Mouse (Mus musculus) midbrain, embryonic 12.5 days (tissue): ENCODE measurements at regions not wholly inside any gene's neighbourhood (a gene's known extent, or its start where the extent isn't known, plus 50 kb on each side); places are given as distances from the start of the nearest gene placed in this dataset.
A peak's percentile ranks its signal among the peaks of the same experiment; 100 is the strongest.

Experiments
- ATAC-seq: fragments of 200-750 bp; cut with Nextera tagmentation; 2 replicates; pipeline ENCODE4 v1.8.0; 2017; ENCODE audit warnings: low read depth, moderate TSS enrichment, moderate library complexity; ENCODE audit not compliant: low FRiP score
- H3K27ac ChIP-seq: fragments of 300-500 bp; sonication (generic); replicated peaks from 2 replicates; pipeline ENCODE4 v1.5.1; 2016; ENCODE audit warnings: mild to moderate bottlenecking
- H3K27me3 ChIP-seq: fragments of 300-500 bp; sonication (generic); 2 replicates; pipeline ENCODE4 v1.6.1; 2016; ENCODE audit warnings: mild to moderate bottlenecking
- H3K36me3 ChIP-seq: fragments of 300-500 bp; sonication (generic); 2 replicates; pipeline ENCODE4 v1.6.1; 2016
- H3K4me1 ChIP-seq: fragments of 300-500 bp; sonication (generic); 2 replicates; pipeline ENCODE4 v1.6.1; 2016
- H3K4me2 ChIP-seq: fragments of 300-500 bp; sonication (generic); replicated peaks from 2 replicates; pipeline ENCODE4 v1.6.1; 2016; ENCODE audit warnings: mild to moderate bottlenecking, moderate library complexity
- H3K4me3 ChIP-seq: fragments of 300-500 bp; sonication (generic); 2 replicates; pipeline ENCODE4 v1.5.1; 2016; ENCODE audit warnings: mild to moderate bottlenecking
- H3K9ac ChIP-seq: fragments of 300-500 bp; sonication (generic); replicated peaks from 2 replicates; pipeline ENCODE4 v1.6.1; 2016; ENCODE audit warnings: mild to moderate bottlenecking, moderate library complexity
- H3K9me3 ChIP-seq: fragments of 300-500 bp; sonication (generic); 2 replicates; pipeline ENCODE4 v1.6.1; 2016; ENCODE audit warnings: mild to moderate bottlenecking
- WGBS: fragments of 180-500 bp; shearing (Covaris S2); methylation state at CpG from one replicate; pipeline ENCODE4 v1.1.7; 2016; 5-methylcytosine and 5-hydroxymethylcytosine counted together

DNA sequence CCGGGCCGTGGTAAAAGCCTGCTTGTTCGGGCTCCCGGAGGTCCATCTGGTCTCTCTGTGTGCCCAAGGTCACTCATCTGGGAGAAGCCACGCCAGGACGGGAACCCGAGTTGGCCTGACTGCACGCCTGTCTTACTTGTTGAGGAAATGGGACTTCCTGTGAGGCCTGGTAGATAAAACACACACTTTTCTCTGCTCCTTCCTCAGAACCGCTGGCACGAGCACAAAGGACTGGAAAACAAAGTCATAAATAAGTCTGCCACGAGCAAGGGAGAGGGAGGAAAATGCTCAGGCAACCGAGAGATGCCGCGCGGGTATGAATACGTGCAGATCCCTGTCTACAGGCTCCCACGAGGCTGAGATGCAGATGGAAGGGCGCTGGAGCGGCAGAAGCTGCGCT, 131.6 kb downstream of the Rybp start:
- 73% methylated on average over 20 of the region's 20 CpGs for WGBS
- ATAC-seq: no peak
- H3K27me3 ChIP-seq: peaks cover 9% of the 10 kb centered on the region; the same call in 1 of the 2 replicates
- H3K36me3 ChIP-seq: no peaks in the 10 kb centered on the region
- 0 out of 2 replicates have a peak overlapping the region, but pooled peaks have one; percentile 8 for H3K27ac ChIP-seq
- H3K4me2 ChIP-seq: no peak overlapping the region
- no peaks in the 10 kb centered on the region for H3K9me3 ChIP-seq
- H3K4me1 ChIP-seq: peaks cover 18% of the 10 kb centered on the region
- no peak overlapping the region for H3K9ac ChIP-seq
- H3K4me3 ChIP-seq: no peak overlapping the region

DNA sequence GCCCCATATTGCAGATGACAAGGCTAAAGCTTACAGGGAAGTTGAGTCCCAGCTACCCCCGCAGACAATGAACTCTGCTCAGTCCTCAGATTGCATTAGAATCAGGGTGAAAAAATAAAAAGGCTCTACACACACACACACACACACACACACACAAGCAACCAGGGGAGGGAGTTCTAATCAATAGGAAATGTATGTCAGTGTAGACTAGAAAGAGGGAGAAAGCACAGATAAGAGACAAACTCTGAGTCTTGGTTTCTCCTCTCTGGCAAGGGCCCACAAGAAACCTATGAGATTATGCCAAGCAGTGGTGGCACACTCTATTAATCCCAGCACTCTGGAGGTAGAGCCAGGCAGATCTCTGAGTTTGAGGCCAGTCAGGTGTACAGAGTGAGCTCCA, 135.8 kb downstream of the Rybp start:
- Histone ChIP-seq H3K4me3 (no peak overlapping the region), H3K9ac (no peak overlapping the region), H3K9me3 (no peaks in the 10 kb centered on the region), H3K27ac (no peak overlapping the region), H3K27me3 (peaks cover 11% of the 10 kb centered on the region), H3K4me2 (no peak overlapping the region), H3K36me3 (no peaks in the 10 kb centered on the region), H3K4me1 (peaks cover 17% of the 10 kb centered on the region)
- no peak for ATAC-seq
- WGBS: 95% methylated on average over 1 of the region's 1 CpGs

- Histone ChIP-seq H3K9me3 (no peaks in the 10 kb centered on the region), H3K27me3 (peaks cover 16% of the 10 kb centered on the region), H3K4me2 (no peak overlapping the region), H3K27ac (no peak overlapping the region), H3K4me3 (no peak overlapping the region), H3K9ac (no peak overlapping the region), H3K4me1 (peaks cover 16% of the 10 kb centered on the region), H3K36me3 (no peaks in the 10 kb centered on the region)
- no peak for ATAC-seq
- 75% methylated on average over 6 of the region's 6 CpGs for WGBS
Measured at GRCm38 (mm10) chr6:100150703-100151208, 136.5 kb downstream of the Rybp start.

DNA sequence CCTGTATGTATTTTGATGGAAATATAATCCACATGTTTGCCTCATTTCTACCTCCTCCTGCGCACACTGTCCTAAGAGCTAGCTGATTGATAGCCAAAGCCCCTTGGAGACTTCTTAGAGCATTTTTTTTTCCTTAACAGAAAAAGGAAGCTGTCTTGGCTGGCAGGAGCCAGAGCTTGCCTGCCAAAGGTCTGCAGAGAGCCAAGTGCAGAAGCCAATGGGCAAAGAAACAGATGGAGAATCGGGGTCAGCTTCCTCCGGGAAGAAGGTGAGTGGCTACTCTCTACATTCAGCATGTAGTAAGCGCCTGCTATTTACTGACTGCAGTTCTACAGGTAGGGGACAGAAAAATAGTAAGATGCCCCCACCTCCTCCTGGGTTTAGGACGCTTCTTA, 137.8 kb downstream of the Rybp start:
- WGBS: 83% methylated on average over 5 of the region's 5 CpGs
- H3K9ac ChIP-seq: no peak overlapping the region
- H3K9me3 ChIP-seq: no peaks in the 10 kb centered on the region
- no peak overlapping the region for H3K27ac ChIP-seq
- H3K36me3 ChIP-seq: no peaks in the 10 kb centered on the region
- H3K4me2 ChIP-seq: no peak overlapping the region
- no peak for ATAC-seq
- H3K27me3 ChIP-seq: peaks cover 29% of the 10 kb centered on the region
- H3K4me3 ChIP-seq: no peak overlapping the region
- peaks cover 24% of the 10 kb centered on the region for H3K4me1 ChIP-seq

GRCm38 (mm10) chr6:100148751-100149457, 138.4 kb downstream of the Rybp start:
- WGBS: 78% methylated on average over 4 of the region's 4 CpGs
- H3K4me1 ChIP-seq: peaks cover 29% of the 10 kb centered on the region
- peaks cover 30% of the 10 kb centered on the region for H3K27me3 ChIP-seq
- H3K9ac ChIP-seq: no peak overlapping the region
- no peak overlapping the region for H3K27ac ChIP-seq
- no peak for ATAC-seq
- no peak overlapping the region for H3K4me3 ChIP-seq
- no peak overlapping the region for H3K4me2 ChIP-seq
- no peaks in the 10 kb centered on the region for H3K36me3 ChIP-seq
- H3K9me3 ChIP-seq: no peaks in the 10 kb centered on the region

DNA sequence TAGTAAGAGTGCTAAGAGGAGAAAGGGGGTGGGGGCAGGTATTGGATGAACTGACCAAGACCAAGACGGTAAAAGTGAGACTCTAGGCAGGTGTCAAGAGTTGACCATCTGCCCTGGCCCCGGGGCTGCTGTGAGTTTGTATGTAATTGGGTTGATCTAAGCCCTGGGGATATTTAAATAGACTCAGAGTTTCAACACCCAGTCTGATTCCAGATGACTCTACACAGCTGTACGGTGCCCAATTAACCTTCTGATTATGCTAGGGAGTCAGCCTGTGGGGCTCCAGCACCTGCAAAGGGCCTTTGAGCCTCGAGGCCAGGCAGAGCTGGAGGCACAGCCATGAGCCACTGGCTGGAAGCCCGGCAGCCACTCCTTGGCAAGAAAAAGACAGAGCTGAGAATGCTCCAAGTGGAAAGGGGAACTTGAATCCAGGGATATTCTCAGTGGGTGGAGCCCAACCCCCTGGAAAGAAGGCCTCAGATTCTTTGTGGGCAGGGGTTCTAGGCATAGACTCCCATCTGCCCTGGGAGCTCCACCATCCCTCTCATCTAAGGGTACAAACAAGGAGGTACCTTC, 140.8 kb downstream of the Rybp start:
- H3K4me2 ChIP-seq: no peak overlapping the region
- no peaks in the 10 kb centered on the region for H3K36me3 ChIP-seq
- no peak overlapping the region for H3K27ac ChIP-seq
- H3K9me3 ChIP-seq: no peaks in the 10 kb centered on the region
- H3K4me1 ChIP-seq: peaks cover 38% of the 10 kb centered on the region
- ATAC-seq: no peak; the same call in 1 of the 2 replicates
- no peak overlapping the region for H3K9ac ChIP-seq
- peaks cover 41% of the 10 kb centered on the region for H3K27me3 ChIP-seq
- 39% methylated on average over 5 of the region's 5 CpGs for WGBS
- H3K4me3 ChIP-seq: no peak overlapping the region

GRCm38 (mm10) chr6:100145869-100146268, 141.4 kb downstream of the Rybp start:
- no peak for ATAC-seq
- Histone ChIP-seq H3K36me3 (no peaks in the 10 kb centered on the region), H3K27ac (no peak overlapping the region), H3K27me3 (peaks cover 44% of the 10 kb centered on the region), H3K4me2 (no peak overlapping the region), H3K4me3 (no peak overlapping the region), H3K9ac (no peak overlapping the region), H3K9me3 (no peaks in the 10 kb centered on the region), H3K4me1 (peaks cover 38% of the 10 kb centered on the region)
- 67% methylated on average over 2 of the region's 2 CpGs for WGBS

- Histone ChIP-seq H3K9ac (0 out of 2 replicates have a peak overlapping the region, but pooled peaks have one; percentile 7), H3K27me3 (peaks cover 51% of the 10 kb centered on the region), H3K9me3 (no peaks in the 10 kb centered on the region), H3K4me3 (no peak overlapping the region), H3K27ac (peak overlapping the region; percentile 70; the same call in 1 of the 2 replicates), H3K36me3 (no peaks in the 10 kb centered on the region), H3K4me2 (peak overlapping the region; percentile 42; the same call in 1 of the 2 replicates), H3K4me1 (peaks cover 46% of the 10 kb centered on the region)
- no peak for ATAC-seq
- 55% methylated on average over 4 of the region's 4 CpGs for WGBS
Measured at GRCm38 (mm10) chr6:100144544-100145287, 142.6 kb downstream of the Rybp start.

DNA sequence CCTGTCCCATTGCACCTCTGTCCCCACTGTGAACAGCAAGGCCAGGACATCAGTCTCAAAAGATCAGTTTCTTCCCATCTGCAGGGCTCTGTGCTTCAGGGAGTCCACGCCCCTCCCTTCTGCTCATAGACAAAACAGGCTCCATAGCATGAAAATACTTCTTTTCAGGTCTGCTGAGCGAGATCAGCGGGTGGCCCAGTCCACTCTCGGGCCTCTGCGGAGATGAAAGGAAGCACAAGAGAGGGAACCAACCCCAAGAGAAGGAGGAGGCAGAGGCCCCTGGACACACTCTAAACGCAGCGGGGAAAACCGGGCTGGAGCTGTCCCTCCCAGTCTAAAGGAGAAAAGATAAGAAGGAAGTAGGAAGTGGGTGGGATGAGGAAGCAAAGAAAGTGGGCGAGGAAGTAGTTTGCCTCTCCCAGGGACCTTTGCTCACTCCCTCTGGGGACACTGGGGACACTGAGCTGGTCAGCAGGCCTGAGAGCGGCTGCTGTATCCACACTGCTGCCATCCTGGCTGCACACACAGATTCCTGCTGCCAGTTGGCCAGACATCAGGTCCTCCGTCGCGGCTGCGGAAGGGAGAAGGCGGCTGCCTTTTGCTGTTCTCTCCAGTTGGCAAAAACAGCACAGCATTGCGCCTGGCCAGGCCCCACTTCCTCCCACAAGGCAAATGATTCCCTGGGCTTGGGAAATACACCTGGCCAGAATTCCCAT, 143.5 kb downstream of the Rybp start:
- H3K4me3 ChIP-seq: no peak overlapping the region

GRCm38 (mm10) chr6:100141225-100141624, 146.1 kb downstream of the Rybp start:
- peaks cover 38% of the 10 kb centered on the region for H3K4me1 ChIP-seq
- no peak overlapping the region for H3K4me3 ChIP-seq
- H3K9ac ChIP-seq: no peak overlapping the region
- H3K36me3 ChIP-seq: no peaks in the 10 kb centered on the region
- WGBS: 88% methylated on average over 5 of the region's 5 CpGs
- no peak for ATAC-seq
- H3K27me3 ChIP-seq: peaks cover 41% of the 10 kb centered on the region
- H3K27ac ChIP-seq: no peak overlapping the region
- H3K4me2 ChIP-seq: no peak overlapping the region
- no peaks in the 10 kb centered on the region for H3K9me3 ChIP-seq

More for the DNA sequence above, 143.5 kb downstream of the Rybp start:
- peaks cover 51% of the 10 kb centered on the region for H3K27me3 ChIP-seq
- ATAC-seq: peak; percentile 65
- H3K4me2 ChIP-seq: peak overlapping the region; percentile 42
- 3% methylated on average over 16 of the region's 16 CpGs for WGBS
- peak overlapping the region; percentile 11; the same call in 1 of the 2 replicates for H3K9ac ChIP-seq
- no peaks in the 10 kb centered on the region for H3K9me3 ChIP-seq
- peaks cover 47% of the 10 kb centered on the region for H3K4me1 ChIP-seq
- H3K36me3 ChIP-seq: no peaks in the 10 kb centered on the region
- peak overlapping the region; percentile 70 for H3K27ac ChIP-seq

DNA sequence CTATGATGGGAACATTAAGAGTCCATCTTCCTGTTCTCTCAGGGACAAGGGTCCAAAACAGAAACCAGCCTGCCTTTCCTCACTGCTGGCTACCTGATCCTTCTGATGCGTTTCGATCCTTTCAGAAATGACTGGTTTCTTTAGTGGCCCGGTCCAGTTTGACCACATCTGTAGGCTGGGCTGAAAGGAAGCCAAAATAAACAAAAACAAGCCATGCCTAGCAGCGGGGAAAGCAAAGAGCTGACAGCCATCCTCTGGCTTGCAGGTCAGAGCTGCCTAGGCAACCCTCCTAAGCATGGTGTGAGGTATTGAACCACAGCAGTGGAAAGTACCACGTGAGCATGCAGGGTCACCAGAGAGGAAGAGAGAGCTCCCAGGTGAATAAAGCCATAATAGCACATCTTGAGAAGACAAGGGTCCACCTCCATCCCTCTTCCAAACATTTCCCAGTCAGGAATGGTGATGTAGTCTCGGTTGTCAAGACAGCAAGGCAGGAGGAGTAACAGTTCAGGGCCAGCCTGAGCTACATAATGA, 146.6 kb downstream of the Rybp start:
- WGBS: 63% methylated on average over 6 of the region's 6 CpGs
- no peak for ATAC-seq
- Histone ChIP-seq H3K27ac (no peak overlapping the region), H3K4me3 (no peak overlapping the region), H3K9ac (no peak overlapping the region), H3K36me3 (no peaks in the 10 kb centered on the region), H3K9me3 (no peaks in the 10 kb centered on the region), H3K27me3 (peaks cover 37% of the 10 kb centered on the region), H3K4me1 (peaks cover 33% of the 10 kb centered on the region), H3K4me2 (no peak overlapping the region)
